Mouse (Mus musculus) erythroid progenitor cell, adult 5-6 weeks (primary cell): ENCODE measurements around the gene Pla2g1b. TPM values are rescaled to one million over a fixed set of nuclear protein-coding genes. Genes with fewer than 3 reads are reported as not detected.
"Not testable (repeated sequence)": the region's sequence is repeated elsewhere in the genome, so short reads cannot be mapped to it uniquely, and the experiment has no call there.

ENCODE experiments used
- ATAC-seq: replicated peaks from 2 replicates; pipeline ENCODE4 v1.8.0; 2016; ENCODE audit warnings: moderate number of reproducible peaks, mild to moderate bottlenecking, moderate TSS enrichment, inconsistent platforms; ENCODE audit not compliant: poor library complexity, low FRiP score, severe bottlenecking
- total RNA-seq, 2 experiments: library from RNA; stranded (forward) in 1 of 2; stranded (reverse) in 1 of 2; fragments of 150-400 nt in 1 of 2; fragments of 186-747, 209-891 nt in 1 of 2; gene quantifications; 2 replicates each; pipeline versions ENCODE4 v1.2.3 to v1.2.4; 2015 to 2017; ENCODE audit warnings: low replicate concordance in 2 of 2

The Pla2g1b gene
- total RNA-seq, 2 experiments from 2014 or later: not detected

GRCm38 (mm10) chr5:115442663-115443062 is 23.4 kb upstream of the Pla2g1b start:
- ATAC-seq: not testable (repeated sequence)

- no peak for ATAC-seq
Measured at GRCm38 (mm10) chr5:115444130-115444529, 21.9 kb upstream of the Pla2g1b start.

DNA sequence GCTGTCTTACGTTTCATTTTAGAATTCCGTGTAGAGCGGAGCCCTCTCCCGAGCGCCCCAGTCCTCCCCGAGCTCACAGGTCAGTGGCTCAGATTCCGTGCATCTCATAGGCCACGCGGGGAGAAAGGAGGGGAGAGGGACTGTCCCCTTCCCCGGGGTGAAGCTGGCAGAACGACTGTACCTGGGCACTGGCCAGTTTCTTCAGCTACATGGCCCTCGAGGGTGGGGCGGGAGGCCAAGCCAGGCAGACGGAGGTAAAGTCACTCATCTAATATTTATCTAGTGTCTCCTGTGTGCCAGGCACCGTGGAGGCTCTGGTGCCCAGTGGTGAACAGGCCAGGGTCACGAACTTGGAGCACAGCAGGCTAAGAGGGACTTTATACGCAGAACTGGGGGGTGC is 19.0 kb upstream of the Pla2g1b start:
- no peak for ATAC-seq

DNA sequence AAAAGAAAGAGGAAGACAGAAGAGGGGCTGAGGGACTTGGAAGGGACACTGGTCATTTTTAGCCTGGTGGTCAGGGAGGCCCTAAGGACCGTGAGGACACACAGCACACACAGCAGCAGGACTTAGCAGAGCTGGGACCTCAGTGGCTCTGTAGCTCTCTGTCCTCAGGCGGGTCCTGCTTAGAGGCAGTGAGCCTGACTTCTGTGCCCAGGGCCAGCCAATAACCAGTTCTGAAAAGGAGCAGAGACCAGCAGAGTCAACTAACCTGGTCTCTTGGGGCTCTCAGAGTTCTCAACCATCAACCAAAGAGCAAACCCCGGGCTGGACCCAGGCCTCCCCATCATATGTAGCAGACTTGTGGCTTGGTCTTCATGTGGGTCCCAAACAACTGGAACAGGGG is 16.8 kb upstream of the Pla2g1b start:
- no peak for ATAC-seq

GRCm38 (mm10) chr5:115450410-115451317 is 15.4 kb upstream of the Pla2g1b start:
- no peak for ATAC-seq

DNA sequence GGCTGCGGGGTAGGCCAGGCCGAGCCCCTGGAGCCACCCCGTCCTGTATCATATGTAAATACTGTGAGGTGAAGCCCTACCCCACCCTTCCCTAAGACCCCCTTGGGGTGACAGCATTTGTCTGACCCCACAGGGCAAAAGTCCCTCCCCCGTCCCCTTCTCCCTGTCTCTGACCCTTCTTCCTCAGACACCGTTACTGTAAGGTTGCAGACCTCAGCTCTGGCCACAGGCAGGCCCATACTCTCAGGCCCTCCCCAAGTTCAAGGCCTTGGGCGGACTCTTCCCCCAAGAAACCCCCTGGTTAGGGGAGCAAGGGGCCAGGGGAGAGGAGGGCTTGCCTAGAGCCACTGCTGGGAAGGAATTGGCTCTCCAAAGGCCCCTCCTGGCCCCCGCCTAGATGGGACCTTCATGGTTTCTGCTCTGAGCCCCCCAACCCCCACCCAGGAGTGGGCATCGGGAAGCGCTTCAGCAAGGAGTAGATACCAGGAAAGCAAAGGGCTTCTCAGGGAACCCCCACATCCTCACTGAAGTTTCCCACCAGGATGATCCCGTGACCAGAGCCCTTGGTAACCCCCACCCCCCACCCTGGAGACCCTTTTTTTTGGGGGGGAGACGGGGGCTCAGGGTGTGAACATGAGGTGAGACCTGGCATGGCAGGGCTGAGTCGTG is 11.5 kb upstream of the Pla2g1b start:
- no peak for ATAC-seq

GRCm38 (mm10) chr5:115455838-115456237 is 10.2 kb upstream of the Pla2g1b start:
- ATAC-seq: no peak

- ATAC-seq: no peak
Measured at GRCm38 (mm10) chr5:115458918-115459317, 7.1 kb upstream of the Pla2g1b start.

GRCm38 (mm10) chr5:115464408-115465115 is 1.5 kb upstream of the Pla2g1b start:
- no peak for ATAC-seq

GRCm38 (mm10) chr5:115469791-115470190 is 3.7 kb downstream of the Pla2g1b start:
- ATAC-seq: no peak

GRCm38 (mm10) chr5:115470766-115471531 is 4.9 kb downstream of the Pla2g1b start:
- peak; percentile 70 for ATAC-seq

DNA sequence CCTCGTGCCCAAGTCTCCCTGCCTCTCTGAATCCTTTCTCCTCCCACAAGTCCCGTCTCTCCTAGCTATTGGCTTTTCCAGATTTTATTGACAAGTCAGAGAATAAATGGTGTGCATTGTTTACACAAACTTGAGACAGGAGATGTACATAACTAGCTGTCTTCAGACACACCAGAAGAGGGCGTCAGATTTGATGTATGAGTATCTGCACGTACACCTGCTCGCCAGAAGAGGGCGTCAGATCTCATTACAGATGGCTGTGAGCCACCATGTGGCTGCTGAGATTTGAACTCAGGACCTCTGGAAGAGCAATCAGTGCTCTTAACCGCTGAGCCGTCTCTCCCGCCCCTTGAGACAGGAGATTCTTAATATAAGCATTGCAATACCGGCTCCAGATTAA is 7.1 kb downstream of the Pla2g1b start:
- no peak for ATAC-seq

DNA sequence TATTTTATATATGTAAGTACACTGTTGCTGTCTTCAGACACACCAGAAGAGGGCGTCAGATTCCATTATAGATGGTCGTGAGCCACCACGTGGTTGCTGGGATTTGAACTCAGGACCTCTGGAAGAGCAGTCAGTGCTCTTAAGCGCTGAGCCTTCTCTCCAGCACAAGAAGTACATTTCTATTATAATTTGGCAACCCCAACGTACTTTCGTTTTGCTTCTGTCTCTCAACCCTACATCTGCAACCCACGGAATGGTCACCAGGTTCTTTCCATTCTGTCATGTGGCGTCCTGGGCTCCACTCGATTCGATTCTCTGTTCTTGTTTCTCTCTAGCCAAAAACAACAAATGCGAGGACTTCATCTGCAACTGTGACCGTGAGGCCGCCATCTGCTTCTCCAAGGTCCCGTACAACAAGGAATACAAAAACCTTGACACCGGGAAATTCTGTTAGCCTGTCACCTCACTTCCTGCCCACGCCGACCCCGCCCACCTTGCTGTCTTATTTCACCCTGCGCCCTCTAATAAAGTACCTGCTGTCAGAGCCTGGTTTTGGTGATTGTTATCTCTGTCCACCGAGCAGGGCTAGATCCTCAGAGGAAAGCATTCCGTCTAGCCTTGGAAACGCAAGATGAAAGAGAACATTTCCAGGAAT is 8.2 kb downstream of the Pla2g1b start:
- ATAC-seq: no peak

GRCm38 (mm10) chr5:115475337-115476106 is 9.5 kb downstream of the Pla2g1b start:
- ATAC-seq: peak; percentile 55

- no peak for ATAC-seq
Measured at GRCm38 (mm10) chr5:115476107-115476727, 10.2 kb downstream of the Pla2g1b start.

- no peak for ATAC-seq
Measured at GRCm38 (mm10) chr5:115479561-115479960, 13.5 kb downstream of the Pla2g1b start.

DNA sequence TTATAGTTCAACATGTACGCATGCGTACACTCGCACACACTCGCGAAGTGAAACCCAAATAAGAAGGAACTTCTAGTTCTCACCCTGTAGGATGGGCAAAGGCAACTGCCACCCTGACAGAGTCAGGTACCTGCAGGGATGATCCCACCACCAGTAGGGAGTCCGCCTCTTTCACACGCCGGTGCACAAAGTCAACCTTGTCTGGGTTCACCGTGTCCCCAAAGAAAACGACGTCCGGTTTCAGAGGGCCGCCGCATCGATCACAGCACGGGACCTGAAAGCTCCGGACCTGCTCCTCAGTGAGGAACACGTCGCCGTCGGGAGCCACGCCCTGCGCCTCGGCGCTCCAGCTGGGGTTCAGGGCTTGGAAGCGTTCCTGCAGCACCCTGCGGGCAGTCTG is 14.0 kb downstream of the Pla2g1b start:
- no peak for ATAC-seq
